Mouse (Mus musculus): ENCODE data around the gene Trim56.

Trim56 gene

DNA sequence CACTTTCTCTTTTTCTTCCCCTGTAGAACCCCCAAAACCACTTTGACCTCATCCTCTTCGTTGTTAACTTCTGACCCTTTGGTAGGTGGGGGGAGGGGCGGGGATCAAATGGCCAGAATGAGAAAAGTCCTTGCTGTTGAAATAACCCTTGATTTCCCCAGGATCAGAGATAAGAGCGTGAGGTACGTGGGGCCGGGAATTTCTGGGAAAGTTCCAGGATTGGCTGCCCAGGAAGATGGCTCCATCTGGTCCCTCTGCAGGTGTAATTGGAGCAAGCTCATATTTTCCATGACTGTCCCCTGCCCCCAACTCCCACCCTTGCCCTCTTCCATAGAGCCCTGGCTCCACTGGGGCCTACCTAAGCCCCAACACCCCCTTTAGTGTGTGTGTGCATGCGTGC lies 40.3 kb downstream of the Trim56 start:
- no peak for DNase-seq (ENCODE audit: extremely low spot score)

DNA sequence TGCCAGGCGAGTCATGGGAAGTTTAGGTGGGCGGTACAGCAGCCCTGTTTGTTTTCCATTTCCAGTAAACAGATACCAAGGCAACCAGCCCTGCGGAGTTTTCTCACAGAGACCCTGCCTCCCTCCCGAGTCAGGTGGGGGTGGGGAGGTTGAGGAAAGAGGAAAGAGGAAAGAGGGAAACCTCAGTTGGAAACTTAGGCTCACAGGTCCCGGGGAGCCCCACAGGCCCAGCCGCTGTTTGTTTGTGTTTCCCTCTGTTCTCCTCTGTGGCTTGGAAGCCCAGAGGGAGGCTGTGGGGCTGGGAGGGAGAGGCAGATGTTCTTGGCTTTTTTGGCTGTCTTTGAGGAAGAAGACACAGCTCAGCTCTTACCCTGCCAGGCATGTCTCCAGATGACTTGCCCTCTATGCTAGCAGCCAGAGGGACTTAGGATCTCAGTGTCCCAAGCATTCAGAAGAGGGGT lies 41.8 kb downstream of the Trim56 start:
- DNase-seq (ENCODE audit: extremely low spot score): no peak

DNA sequence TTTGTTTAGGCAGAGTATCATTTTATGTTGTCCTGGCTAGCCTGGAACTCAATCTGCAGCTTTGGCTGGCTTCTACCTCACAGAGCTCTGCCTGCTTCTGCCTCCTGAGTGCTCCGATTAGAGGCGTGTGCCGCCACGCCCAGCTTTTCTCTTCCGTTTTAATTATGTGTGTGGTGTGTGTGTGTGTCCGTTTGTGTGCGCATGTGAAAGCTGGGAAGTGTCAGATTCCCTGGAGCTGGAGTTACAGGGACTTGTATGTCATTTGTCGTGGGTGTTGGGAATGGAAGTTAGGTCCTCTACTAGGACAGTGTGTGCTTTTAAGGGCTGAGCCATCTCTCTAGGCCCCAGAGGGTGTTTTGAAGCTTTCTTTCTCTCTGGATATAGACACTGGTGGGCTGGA lies 42.9 kb downstream of the Trim56 start:
- DNase-seq (ENCODE audit: extremely low spot score): no peak

DNA sequence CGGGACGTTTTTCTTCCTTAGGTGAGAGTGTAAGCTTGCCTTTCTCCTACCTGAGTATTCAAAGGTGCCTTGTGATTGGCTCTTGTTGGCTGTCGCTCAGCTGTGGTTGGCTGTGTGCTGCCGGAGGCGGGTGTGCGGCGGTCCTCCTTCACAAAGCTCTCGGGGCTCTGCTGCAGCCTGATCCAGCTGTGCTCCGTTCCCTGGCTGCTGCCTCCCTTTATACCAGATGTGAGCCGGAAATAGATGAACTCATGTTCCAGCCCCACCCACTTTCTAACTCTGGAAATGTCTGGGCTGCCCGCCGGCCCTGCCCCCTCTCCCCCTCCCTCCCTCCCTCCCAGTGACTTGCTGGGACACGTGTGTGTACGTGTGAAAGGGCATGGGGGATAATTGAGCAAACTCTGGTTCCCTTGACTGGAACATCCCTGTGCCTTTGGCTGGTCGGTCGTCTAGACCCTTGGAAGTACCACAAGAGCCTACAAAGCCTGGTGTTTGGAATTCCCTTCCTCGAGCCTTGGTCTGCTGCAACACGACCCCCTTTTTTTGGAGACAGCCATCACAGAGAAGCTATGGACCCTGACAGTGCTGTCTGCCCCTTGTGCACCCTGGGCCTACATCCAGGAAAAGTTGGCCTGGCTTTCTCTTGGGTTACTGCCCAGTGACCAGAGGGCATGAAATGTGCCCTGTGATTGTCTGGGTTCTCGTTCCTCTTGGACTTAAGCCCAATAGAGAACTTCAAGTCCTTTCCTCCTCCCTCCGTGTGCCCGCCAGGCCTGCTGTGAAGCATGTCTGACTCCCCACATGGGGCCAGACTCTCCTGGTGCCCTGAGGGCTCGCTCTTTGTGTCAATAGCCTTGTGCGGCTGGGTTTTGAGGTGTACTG lies 43.7 kb downstream of the Trim56 start, which contains the start of gene Serpine1:
Gene Serpine1 (minus strand): TSS at position 190 of the 882 bp plus-strand sequence.
- DNase-seq (ENCODE audit: extremely low spot score): peak; percentile 63

DNA sequence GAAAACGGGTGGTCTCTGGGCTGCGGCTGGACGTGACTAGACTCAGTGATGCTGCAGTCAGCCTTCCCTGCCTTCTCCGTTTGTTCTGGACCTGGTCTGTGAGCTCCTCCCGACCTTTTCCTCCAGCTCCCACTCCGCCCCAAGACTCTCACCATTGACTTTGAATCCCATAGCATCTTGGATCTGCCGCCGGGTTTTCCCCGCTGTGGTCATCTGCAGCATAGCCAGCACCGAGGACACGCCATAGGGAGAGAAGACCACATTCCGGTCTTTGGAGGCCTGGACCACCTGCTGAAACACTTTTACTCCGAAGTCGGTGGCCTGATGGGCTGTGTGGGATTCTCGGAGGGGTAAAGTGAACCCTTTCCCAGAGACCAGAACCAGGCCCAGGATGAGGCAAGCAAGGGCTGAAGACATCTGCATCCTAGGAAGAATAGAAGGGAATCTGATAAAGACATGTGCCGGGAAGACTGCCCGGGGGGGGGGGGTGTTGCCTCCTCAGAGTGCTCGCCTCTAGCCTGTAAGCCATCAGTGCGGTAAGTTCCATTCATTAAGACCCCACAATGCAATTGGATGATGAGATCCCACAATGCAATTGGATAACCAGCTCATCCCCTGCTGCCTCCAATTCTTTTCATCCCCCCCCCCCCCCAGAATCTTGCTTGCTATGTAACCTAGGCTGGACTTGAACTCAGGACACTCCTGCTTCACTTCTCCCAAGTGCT lies 45.0 kb downstream of the Trim56 start:
- no peak for DNase-seq (ENCODE audit: extremely low spot score)

DNA sequence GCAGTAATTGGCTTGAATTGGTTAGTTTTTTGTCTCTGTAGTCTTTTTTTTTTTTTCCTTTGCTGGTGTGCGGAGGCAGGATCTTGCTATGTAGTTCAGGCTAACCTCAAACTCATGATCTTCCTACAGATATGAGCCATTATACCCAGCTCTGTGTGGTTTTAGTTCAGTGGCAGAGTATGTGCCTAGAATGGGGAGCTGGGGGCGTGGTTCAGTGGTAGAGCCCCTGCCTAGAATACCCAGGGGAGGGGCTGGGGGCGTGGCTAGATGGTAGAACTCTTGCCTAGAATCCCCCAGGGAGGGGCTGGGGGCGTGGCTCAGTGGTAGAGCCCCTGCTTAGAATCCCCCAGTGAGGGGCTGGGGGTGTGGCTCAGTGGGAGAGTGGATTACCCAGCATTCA lies 47.3 kb downstream of the Trim56 start:
- no peak for DNase-seq (ENCODE audit: extremely low spot score)

DNA sequence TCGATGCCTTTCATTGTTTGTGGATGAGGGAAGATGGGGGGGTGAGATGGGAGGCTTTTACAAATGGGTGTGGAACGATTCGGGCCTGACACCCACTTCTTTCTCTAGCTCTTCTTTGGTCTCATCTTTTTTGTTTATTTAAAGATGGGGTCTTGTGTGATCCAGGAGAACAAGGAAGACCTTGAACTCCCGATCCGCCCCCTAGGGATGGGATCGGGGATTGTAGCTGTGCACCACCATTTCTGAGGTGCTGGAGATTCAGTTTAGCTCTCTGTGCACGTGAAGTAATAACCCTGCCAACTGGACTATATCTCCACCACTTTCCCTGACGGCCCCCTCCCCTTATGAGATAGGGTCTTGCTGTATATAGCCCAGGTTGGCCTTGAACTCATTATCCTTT lies 50.1 kb downstream of the Trim56 start:
- DNase-seq (ENCODE audit: extremely low spot score): no peak

DNA sequence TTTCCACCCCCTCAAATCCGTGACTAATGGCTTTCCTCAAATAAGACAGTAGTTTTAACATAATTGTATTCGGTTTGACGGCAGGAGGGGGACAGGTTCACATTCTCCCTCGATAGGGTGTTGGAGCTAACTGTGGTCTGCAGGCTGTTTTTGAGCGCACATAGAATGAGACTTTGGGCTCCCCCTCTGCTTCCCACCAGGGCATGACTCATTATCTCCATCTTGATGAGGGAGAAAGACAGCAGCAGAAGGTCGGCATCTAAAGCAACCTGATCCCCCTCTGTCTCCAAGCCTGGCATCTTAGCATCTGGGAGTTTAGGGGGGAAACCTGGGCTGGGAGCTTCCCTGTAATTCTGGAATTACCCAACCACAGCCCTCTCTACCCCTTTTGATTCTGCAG lies 50.6 kb downstream of the Trim56 start:
- no peak for DNase-seq (ENCODE audit: extremely low spot score)

DNA sequence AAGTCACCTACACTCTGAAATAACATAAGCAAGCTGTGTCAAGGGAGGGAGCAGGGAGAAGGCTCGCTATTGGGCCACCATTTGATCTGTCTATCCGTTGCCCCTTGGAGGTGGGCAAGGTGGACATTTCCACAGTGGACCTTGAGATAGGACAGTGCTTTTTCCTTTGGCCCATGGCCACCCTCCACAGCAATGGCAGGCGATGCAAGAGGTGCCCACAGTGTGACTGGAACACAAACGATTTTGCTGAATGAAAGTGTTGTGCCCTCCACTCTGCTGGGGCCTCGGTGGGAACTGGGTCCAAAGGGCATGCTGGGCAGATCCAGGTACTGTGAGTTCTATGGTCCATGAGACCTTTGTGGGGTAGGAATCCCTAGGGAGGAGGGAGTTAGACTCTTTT lies 53.4 kb downstream of the Trim56 start:
- no peak for DNase-seq (ENCODE audit: extremely low spot score)

DNA sequence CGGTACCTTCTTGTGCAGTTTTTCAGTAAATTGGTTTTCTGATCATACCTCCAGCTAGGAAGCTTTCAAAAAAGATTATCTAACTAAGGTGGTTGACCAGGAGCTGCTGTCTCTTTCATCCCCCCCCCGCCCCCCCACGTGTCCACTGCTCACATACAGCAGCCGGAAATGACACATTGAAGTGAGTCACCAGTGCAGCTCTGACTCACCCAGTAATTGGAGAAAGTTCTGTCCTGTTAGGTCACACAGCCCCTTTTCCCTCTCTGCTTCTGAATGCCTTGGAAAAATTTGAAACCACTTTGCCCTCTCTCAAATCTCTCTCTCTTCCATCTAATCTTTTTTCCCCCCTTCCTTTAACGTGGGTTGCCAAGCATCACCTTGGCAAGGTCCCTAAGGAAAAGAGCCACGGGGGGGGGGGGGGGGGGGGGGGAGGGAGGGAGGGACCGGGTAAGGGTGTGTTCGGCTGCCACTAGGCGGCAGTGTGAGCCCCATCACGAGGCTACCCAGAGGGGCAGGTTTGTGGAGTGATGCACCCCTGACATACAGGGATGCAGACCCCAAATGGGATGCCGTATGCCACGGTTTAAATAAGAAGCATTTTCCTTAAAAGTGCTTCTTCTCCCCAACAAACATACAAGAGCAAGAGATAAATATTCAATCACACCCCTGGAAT lies 54.1 kb downstream of the Trim56 start:
- DNase-seq (ENCODE audit: extremely low spot score): no peak

Measured in embryo, embryonic 9.5 days (tissue).